Mouse (Mus musculus): Measurements from ENCODE around the gene Trio.

Gene Trio

DNA sequence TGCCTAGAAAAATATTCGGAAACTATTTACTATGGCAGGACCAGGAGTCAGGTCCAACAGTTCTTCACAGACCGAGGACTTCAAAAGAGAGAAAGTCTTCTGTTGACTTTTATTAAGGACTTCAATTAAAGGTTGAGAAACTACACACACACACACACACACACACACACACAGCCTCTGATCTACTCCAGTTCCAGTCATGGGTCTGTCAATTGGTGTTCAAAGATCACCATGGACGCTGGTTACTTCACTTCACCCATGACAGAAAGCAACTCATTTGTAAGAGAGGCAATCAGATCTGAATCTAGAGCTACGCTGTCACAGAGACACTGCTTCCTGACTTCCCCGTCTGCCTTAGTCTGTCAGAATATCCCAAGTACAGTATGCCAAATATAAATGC, 33.1 kb downstream of the Trio start:
- DNase-seq (ENCODE audit: low read depth, low spot score) = no peak

DNA sequence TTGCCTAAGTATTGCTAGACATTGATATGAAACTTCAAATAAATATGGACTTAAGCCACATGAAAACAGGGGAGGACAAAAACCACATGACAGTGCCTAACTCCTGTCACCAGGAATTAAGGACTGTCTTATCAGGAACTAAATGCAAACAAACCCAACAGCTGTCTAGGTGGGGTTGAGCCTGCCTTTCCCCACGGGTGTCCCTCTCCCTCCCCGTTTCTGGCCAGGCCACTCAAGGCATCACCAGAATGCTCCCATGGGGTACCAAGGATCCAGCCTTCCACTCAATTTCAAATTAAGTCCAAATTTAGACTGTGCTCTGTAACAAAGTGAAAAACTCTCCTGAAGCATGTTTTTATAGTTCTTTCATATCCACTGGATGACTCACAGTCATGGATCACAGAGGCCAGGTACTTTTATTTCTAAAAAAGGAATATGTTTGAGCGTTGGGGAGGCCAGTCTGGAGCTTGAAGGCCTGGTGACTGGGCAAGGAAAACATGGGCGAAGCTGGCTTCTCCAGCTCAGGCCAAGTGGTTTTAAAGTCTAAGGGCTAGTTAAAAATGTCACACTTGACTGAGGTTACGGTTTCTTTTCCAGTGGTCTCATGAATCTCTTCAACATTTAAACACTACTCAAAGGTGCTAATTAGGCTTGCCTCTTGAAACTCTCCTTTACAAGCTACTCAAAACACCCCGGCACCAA, 33.6 kb downstream of the Trio start:
- DNase-seq (ENCODE audit: low read depth, low spot score) = no peak

DNA sequence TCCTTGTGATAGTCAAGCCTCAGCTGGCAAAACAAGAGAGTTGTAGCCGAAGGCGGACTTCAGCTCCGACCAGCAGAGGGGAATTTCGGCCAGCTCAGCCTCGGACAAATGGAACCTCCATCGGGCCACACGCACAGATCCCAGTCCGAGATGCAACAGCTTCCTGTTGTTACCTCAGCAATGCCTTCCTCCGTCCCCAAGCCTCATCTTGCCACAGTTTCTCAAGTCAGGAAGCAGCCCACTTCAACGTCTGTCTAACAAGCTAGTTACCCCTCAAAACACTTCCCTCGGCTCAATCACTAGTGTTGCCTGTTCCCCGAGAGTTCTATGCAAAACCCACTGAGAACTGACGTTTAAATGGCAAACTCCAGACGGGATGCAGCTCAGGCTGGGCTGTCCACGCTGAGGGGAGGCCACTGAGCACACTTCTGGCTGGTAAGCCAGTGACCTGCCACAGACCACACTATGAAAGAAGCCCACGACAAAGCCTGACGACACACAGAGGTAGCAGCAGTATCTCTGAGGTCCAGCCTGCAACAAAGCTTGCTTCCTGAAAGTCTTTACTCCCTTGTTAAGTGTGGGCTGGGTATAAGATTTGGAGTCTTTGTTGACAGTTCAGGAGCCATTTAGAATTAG, 34.5 kb downstream of the Trio start:
- DNase-seq (ENCODE audit: low read depth, low spot score) = no peak

DNA sequence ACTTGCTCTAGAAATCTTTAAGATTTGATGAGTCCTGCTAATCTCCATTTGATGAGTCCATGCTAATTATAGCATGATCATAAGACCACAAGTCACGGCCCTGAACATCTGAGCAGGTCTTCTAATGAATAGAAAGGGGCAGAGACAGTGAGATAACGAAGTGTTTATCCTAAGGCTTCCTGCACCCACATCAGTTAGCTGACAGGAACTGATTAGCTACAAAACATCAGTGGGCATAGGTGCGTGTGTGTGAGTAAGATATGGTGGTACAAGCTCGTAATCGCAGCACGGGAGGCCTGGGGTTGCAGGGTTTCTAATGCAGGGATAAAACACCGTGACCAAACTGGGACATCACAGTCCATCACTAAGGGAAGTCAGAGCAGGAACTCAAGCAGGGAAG, 37.7 kb downstream of the Trio start:
- DNase-seq (ENCODE audit: low read depth, low spot score) = no peak

DNA sequence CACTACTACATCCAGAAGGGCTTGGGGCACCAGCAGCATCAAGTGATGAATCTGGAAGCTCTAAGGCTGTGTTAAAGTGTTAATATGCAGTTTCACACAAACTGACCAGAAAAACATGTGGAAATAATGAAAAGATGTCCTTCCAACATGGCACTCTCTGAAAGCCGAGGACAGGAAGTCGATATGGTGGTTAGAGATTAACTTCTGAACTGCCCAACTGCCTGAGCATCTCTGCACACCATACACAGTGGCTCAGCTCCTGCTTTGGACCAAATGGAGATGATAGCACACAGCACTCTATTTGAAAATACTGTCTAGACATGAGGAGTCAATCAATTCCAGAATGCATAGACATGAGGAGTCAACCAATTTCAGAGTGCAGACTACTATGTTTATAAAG, 40.8 kb downstream of the Trio start:
- no peak for DNase-seq (ENCODE audit: low read depth, low spot score)

DNA sequence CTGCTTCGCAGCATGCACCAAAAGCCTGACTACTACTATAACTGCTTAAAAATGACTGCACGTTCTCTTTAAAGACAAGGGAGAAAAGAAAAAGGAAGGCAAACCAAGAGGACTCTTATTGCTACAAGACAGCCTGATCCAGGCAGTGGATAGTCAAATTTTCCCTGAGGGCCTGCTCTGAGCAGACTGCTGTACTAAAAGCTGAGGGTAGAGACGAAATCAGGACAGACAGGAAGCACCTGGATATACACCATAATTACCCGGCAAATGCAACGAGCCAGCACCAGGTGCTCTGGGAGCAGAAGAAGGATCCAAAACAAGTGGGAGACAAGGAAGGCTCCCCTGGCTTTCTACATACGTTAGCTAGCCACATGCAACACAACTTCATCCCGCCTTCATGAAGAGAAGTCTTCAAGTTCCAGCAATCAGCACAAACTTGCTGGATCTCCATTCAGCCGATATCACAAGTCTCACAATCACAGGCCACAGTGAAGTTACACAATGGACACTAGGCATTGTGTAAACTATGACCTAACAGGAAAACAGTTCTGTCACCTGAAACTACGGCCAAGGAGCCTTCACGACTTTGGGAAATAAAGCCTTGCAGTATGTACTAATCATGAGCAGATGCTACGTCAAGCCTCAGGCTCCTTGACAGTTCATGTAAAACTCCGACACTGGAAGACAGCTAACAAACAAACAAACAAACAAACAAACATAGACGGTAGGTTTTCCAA, 43.7 kb downstream of the Trio start:
- DNase-seq (ENCODE audit: low read depth, low spot score) = no peak

DNA sequence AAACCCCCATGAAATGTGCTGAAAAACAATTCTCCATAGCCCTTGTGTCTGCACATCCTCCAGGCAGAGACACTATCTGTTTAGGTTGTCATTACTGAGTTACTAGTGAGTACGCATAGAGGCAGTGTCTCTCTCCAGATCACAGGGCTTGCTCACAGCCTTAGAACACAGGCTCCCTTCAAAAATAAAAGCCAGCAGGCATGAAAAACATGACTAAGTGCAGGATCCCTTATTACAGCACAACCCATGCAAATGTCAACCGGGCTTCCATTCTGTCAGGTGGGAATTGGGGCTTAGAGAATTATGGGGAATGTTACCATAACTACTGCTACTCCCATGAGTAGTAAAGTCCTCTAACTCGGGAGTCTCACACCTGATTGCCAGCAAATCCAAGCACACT, 44.4 kb downstream of the Trio start:
- DNase-seq (ENCODE audit: low read depth, low spot score) = no peak

DNA sequence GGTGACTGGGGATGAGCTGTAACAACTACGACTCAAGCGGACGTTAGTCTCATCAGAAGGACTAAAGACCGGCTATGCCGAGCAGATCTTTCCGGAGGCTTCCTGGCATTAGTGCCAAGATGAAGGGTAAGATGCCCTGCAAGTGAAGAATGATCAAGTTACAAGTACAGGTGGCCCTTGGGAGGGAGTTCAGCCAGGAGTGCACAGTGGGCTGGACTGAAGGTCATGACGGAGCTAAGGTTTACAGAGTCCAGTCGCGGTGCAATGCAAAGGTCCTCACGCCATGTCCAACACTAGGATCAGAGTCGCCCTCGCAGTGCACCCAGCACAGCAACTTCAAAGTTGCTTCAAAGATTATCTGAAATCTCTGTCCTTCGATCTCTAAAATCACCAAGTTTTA, 45.2 kb downstream of the Trio start:
- DNase-seq (ENCODE audit: low read depth, low spot score) = no peak

DNA sequence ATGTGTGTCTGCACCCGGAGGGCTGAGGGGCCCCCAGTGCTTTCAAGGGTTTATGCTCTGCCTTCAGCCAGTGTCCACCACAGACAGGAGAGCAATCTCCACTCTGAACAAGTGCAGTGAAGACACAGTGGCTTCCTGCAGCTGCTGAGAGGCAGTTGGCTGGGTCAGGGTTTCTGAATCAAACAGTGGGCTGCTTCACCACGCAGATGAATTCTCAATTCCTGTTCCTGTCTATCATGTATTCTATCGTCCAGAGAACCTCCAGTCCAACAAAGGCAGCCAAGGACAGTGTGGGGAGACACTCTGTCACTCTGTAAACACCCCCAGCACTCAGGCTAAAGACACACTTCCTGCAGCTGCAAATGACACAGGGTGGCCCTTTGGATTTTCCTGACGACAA, 48.7 kb downstream of the Trio start:
- DNase-seq (ENCODE audit: low read depth, low spot score) = no peak

DNA sequence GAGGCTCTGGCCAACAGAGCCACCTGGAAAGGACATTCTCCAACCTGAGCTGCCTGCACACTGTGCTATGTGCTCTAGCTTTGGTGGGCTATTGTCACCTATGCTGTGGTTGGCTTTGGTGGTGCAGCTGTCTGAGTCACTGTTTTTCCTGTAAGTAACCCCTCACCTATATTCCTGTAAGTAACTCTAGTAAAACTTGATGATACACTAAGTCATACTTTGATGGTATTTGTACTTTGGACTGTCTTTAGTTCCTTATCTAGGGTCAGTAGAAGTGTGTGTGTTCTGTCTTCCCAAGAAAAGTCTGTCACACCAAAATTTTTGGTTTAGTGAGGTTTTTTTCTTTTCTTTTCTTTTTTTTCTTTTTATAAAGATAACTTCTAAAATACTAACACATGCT, 49.3 kb downstream of the Trio start:
- no peak for DNase-seq (ENCODE audit: low read depth, low spot score)

DNA sequence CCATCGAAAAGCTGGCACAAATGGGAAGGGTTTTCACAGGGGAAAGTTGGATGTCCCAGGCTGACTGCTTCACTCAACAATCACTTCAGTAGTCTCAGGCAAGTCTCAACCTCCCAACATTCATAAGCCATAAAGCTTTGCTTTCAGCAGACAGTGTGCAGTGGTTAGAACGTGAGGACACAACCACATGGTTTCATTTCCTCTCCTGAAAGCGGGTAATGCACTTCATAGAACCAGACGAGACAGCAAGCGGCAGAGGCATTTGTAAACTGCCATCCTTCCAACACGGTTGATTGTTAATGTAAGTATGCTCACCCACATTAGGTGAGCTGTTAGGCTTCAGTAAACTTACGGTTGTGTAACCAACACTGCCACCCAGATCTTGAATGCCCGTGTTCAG, 51.0 kb downstream of the Trio start:
- DNase-seq (ENCODE audit: low read depth, low spot score) = no peak

DNA sequence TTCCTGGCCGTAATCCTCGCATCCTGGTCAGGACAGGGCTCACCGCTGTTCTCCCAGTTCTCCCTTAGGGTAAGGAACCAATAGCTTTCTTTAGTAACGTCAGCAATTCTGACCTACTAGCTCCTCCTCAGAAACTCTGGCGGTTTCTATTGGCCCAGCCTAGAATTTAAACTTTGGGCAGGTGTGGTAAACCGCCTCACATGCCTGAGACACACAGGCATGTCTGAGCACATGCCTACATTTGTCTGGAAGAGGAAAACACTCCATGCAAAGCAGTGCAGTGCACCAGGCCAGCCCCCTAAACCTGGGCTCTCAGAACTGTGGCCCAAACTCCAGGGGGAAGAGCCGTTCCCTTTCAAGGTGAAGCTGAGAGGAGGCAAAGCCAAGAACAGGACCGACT, 57.5 kb downstream of the Trio start:
- DNase-seq (ENCODE audit: low read depth, low spot score) = no peak

DNA sequence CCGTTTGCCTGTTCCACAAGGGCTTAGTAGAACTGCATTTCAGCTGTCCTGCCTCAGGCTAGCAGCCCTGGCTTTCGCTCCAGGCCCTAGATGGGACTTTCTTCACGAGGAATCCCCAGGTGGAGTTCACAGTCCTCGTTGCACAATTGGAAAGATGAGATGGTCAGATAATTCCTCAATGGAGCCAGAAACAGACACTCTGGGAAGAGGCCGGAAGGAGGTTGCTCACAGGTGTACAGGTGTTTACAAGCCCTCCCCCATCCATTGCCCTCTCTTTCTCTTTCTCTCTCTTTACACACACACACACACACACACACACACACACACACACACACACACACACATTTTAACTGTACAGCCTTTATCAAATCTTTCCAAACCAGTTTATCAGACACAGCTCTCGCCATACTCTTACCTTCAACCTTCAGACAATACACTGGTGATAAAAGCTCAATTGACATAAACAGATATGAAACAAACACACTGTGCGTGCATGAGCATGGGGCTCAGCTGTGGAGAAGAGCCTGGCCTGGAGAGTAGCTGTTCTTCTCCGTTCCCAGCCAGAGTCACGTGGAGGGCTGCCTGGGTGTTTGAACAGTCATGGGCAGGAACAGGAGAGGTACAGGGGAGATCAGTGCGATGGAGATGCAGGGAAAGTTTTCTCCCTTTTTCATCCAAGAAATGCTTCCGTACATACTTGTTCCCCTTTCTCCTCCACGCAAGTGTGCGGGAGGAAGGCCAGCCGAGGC, 58.3 kb downstream of the Trio start:
- no peak for DNase-seq (ENCODE audit: low read depth, low spot score)

DNA sequence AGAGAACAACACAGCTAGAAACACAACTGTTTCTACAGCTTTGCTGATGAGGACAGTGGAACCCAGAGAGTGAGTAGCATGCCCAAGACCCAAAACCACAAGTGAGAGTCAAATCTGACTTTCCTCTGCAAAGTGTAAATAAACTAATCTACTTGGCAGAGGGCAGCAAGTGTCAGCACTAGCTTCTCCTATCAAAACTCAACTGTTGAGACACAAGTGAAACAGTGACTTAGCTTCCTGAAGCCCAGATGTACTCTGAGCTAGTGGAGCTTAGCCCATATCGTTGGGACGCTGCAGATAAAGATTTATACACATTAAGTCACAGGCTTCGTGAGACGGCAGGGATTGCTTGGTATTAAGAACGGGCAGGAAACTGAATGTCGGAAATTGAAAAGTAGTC, 60.8 kb downstream of the Trio start:
- no peak for DNase-seq (ENCODE audit: low read depth, low spot score)

DNA sequence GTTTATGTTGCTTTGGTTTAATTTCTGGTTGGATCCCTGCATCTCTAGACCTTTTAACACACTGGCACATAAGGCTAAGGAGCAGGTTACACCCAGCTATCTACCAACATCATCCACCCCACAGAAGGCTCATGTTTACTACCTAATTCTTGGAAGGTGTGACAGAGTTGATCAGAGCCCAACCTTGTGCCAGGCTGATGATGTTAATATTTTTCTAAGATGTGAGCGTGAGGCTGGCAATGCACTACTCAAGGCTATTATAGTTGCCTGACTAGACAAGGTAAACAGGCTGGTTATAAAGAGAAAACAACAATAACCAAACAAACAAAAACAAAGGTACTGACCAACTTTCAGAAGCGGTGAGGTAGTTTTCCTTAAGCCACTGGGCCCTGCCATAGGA, 62.1 kb downstream of the Trio start:
- DNase-seq (ENCODE audit: low read depth, low spot score) = no peak

DNA sequence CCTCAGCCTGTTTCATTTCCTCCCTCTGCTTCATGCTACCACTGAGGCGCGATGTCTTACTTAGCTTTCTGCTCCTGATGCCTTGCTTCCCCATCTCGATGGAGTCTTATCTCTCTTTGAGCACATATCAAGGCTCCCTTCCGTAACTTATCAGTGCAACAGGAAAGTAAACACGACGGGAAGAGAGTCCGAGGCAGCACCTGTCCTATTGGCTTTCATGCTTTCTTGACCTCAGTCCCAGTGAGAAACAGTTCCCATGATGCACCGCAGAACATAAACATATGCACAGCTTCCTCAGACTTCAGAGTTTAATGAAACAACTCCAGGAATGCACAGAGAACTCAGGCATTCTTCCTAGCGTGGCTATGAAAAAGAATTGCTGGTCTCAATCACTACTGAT, 65.0 kb downstream of the Trio start:
- no peak for DNase-seq (ENCODE audit: low read depth, low spot score)

DNA sequence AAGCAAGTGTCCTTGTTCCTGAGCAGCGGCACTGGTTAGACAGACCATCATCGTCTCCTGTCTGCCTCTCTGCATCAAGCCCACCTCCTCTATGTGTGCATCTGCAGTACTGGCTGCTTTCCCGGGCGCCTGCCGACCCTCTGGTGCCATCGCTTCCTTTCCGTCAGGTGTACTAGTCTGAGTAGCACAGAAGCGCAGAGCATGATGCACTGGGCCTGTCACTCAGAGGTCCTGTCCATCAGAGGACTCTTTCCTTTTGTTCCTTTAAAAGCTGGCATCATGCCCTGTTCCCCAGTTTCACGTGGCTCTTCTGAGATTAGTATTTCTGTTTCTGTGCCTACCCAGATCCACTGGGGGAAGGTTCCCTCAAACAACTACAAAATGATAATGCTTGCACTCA, 67.8 kb downstream of the Trio start:
- DNase-seq (ENCODE audit: low read depth, low spot score) = peak; percentile 52

DNA sequence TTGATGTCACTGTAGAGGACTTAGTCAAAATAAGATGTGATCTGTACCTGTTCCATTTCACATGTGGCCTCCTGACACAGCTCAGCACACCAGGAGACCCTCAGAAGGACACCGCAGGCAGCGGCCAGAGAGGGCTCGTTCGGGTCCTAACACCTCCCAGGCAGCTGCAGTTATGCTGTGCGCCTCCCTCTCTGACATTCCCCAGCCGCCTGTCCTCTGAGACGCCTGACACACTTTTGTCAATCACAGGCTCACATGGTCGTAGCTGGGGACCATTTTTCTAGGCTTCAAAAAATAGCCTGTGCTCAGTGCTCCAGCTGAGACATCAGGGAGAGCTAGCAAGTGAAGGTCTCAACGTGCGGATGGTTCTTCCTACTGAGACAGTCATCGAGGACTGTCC, 70.0 kb downstream of the Trio start:
- no peak for DNase-seq (ENCODE audit: low read depth, low spot score)

DNA sequence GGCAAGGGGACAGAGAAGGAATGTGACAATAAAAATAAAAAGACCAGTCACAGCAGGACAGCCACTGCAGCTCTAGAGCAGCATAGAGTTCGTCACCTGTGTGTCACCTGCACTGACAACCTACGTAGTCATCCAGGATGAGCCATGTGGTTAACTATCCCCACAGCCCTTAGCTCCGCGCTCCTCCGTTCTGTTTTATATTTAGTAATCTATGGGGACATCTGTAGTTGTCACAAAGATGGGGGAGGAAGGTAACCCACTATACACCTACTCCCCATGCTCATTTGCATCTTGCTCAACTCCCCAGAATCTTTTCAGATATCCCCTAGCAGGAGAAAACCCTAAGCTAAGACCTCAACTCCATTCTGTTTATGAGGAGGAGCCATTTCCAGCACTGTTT, 71.3 kb downstream of the Trio start:
- DNase-seq (ENCODE audit: low read depth, low spot score) = peak; percentile 61

DNA sequence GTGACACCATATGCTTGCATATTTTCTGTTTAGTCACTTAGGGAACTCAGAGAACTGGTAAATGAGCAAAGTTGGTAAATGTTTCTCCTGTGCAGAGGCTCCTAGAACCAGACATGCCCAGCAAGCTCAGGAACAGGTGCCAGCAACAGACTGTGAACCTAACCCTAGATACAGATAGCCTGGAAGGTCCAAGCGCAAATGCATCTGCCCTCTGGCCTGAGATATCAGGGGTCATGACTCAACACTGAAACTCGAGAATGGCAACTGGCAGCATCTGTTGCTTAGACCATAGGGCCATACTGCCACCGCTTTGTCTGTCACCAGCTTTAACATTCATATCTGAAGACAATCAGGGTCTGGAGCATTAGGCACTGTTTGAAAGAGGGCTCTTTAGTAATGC, 72.1 kb downstream of the Trio start:
- DNase-seq (ENCODE audit: low read depth, low spot score) = no peak

DNA sequence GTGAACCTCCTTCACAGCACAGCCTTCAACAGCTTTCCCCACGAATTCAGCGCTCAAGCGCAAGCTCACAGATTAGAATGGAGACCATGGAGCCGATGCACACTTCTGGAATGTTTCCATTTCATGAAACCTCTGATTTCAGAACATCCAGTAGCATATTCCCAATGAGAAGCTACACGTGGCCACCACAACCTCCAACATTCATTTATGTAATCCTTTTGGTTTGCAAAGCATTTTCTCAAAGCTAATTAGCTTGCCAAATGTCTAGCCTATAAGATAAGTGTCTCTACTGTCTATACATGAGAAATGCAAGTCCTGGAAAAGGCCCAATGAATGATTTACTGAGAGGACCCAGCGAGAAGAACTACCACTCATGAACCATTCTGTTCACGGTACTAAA, 74.5 kb downstream of the Trio start:
- DNase-seq (ENCODE audit: low read depth, low spot score) = peak; percentile 57

DNA sequence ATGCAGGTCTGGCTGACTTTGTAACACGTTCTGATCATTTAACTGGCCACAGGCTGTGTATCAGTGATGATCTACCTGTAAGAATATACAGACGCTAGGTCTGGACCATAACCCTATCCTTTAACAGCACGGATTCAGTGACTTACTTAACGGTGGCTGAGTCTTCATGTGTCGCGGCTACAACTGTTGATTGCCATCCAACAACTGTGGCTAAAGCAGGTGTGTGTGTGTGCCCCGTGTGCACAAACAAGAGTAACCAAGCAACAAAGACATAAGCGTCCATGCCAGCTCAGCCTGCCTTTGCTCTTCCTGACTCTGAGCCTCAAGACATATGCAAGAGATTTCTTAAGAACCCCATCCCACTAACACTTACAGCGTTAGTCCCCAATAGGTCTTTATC, 76.5 kb downstream of the Trio start:
- no peak for DNase-seq (ENCODE audit: low read depth, low spot score)

Data from brain, adult 2 months (tissue).